Mouse (Mus musculus) brain, embryonic 18.5 days (tissue): ENCODE measurements around the gene Mettl11b.

Experiments
- DNase-seq: peaks from one replicate; pipeline ENCODE4 v3.0.0-alpha.2; 2012; ENCODE audit warnings: low read depth, low spot score

The Mettl11b gene

GRCm38 (mm10) chr1:163656432-163656831 lies 68.6 kb downstream of the Mettl11b start:
- no peak for DNase-seq
